Mouse (Mus musculus) lung, postnatal 0 days (tissue): ENCODE data around the gene Vmn2r25.
"Not testable (repeated sequence)": the region's sequence is repeated elsewhere in the genome, so short reads cannot be mapped to it uniquely, and the experiment has no call there.

Experiments used
- CTCF ChIP-seq: IDR thresholded peaks from 2 replicates; pipeline ENCODE4 v1.5.1; 2016; ENCODE audit warnings: antibody characterized with exemption, mild to moderate bottlenecking
- EP300 ChIP-seq: IDR thresholded peaks from 2 replicates; pipeline ENCODE4 v1.6.1; 2016; ENCODE audit warnings: antibody characterized with exemption, mild to moderate bottlenecking, control low read depth

DNA sequence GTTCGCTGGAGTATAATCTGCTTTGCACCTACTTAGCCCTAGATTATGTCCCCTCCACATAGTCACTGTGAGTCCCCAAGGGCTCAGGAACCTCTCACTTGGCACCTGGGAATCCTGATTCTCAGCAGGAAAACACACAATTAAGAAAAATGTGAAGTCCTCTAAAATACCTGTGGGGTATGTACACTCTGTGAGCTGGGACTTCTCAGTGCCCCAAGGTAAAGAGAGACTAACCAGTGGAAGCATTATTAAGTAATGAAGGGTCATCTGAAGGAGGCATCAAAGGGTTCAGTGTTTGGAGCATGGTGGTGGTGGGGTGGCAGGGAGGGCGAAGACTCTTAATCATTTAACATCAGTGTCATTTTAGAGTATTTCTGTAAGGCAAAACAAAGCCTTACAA lies at the start of gene Vmn2r25:
- TF ChIP-seq EP300, CTCF: not testable (repeated sequence)
